Mouse (Mus musculus) ovary, adult 10 weeks (tissue): ENCODE data around the gene Ube2e1. TPM values are rescaled to one million over a fixed set of nuclear protein-coding genes. Genes with fewer than 3 reads are reported as not detected.

Source experiments
- polyA plus RNA-seq: library from polyadenylated mRNA; stranded (reverse); fragments of 350-450 nt; fragmentation: Illumina TruSeq; extraction: RNeasy Lipid Tissue Mini Kit (QIAGEN cat#74804); gene quantifications from one replicate; pipeline ENCODE4 v1.2.3, GENCODE M21; 2014

Gene Ube2e1
- 187 TPM for polyA plus RNA-seq

GRCm38 (mm10) chr14:18331693-18332131 lies at the start of gene Ube2e1:
Gene Ube2e1, minus strand, starts transcription at chr14:18331859.

GRCm38 (mm10) chr14:18270529-18271441 lies 60.9 kb downstream of the Ube2e1 start, which contains the start of the genes Nkiras1 and Rpl15:
Gene Nkiras1, plus strand, starts transcription at chr14:18271136.
Gene Rpl15, minus strand, starts transcription at chr14:18271391.

GRCm38 (mm10) chr14:18238750-18239731 lies 92.6 kb downstream of the Ube2e1 start, which contains the start of gene Nr1d2:
Gene Nr1d2, minus strand, starts transcription at chr14:18239127.

Other genes starting within 250 kb of the Ube2e1 start
- 180 TPM for gene Nr1d2, start 92.7 kb downstream of the Ube2e1 start, polyA plus RNA-seq
- gene Nkiras1, start 60.7 kb downstream of the Ube2e1 start, polyA plus RNA-seq = 16.8 TPM
- gene Rpl15, start 60.5 kb downstream of the Ube2e1 start, polyA plus RNA-seq = 385 TPM